Mouse (Mus musculus): ENCODE data around the gene Olfr1134. TPM values are rescaled to one million over a fixed set of nuclear protein-coding genes. Genes with fewer than 3 reads are reported as not detected.
"Not testable (repeated sequence)": the region's sequence is repeated elsewhere in the genome, so short reads cannot be mapped to it uniquely, and the experiment has no call there.

Gene Olfr1134
- polyA plus RNA-seq (2015; fragmentation: Nextera tagmentation; extraction: Ambion mirVana) = not detected in 2 replicates

DNA sequence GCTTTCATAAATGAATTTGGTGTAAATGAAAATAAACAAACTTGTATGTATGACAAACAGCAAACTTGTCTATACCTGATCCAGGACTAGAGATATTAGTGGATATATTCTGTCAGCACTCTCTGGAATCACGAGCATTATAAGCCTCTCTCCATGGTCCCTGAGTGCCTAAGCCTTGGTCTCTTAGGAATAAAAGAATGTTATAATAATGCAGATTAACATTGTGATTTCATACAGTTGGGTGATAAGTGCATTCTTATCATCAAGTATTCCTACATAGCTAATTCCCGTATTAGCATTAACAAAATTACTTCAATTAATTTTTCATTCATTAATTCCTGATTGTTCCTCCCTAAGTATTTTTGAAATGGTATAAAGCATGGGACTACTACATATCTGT, at the start of gene Olfr1134:
TSS of gene Olfr1134 (minus strand) at position 101 of the 400 bp plus-strand sequence.
- H3K4me1 ChIP-seq (ENCODE audit: control insufficient read depth, insufficient read depth, low read length) = no peaks in the 10 kb centered on the region
- no peaks in the 10 kb centered on the region for H3K9me3 ChIP-seq (replicated peaks; ENCODE audit: control insufficient read depth, low read length)

GRCm38 (mm10) chr2:87693847-87694246, 35.6 kb upstream of the Olfr1134 start, which contains the start of gene Olfr1136:
Olfr1136 (minus strand) TSS chr2:87693947.
- no peaks in the 10 kb centered on the region for H3K36me3 ChIP-seq (ENCODE audit: control insufficient read depth, insufficient read depth, low read length)
- H3K4me2 ChIP-seq (ENCODE audit: low read depth, low read length) = no peak within 1 kb of the TSS
- no peak within 1 kb of the TSS for H3K27ac ChIP-seq (ENCODE audit: low read length)
- H3K4me3 ChIP-seq (replicated peaks; ENCODE audit: low read length) = no peak within 1 kb of the TSS
- H3K9ac ChIP-seq (ENCODE audit: low read length) = no peak within 1 kb of the TSS
- no peak for ATAC-seq (ENCODE audit: insufficient read depth, low FRiP score)
- no peaks in the 10 kb centered on the region for H3K9me3 ChIP-seq (replicated peaks; ENCODE audit: control insufficient read depth, low read length)
- no peaks in the 10 kb centered on the region for H3K27me3 ChIP-seq (ENCODE audit: control insufficient read depth, insufficient read depth, low read length)
- no peaks in the 10 kb centered on the region for H3K4me1 ChIP-seq (ENCODE audit: control insufficient read depth, insufficient read depth, low read length)

More for the DNA sequence above, at the start of gene Olfr1134:
- ATAC-seq (ENCODE audit: insufficient read depth, low FRiP score) = no peak
- H3K4me2 ChIP-seq (ENCODE audit: low read depth, low read length) = no peak within 1 kb of the TSS
- 88% methylated on average over 2 of the region's 2 CpGs for WGBS
- no peaks in the 10 kb centered on the region for H3K36me3 ChIP-seq (ENCODE audit: control insufficient read depth, insufficient read depth, low read length)
- H3K27ac ChIP-seq (ENCODE audit: low read length) = no peak within 1 kb of the TSS
- no peak within 1 kb of the TSS for H3K9ac ChIP-seq (ENCODE audit: low read length)
- no peaks in the 10 kb centered on the region for H3K27me3 ChIP-seq (ENCODE audit: control insufficient read depth, insufficient read depth, low read length)
- H3K4me3 ChIP-seq (replicated peaks; ENCODE audit: low read length) = no peak within 1 kb of the TSS

DNA sequence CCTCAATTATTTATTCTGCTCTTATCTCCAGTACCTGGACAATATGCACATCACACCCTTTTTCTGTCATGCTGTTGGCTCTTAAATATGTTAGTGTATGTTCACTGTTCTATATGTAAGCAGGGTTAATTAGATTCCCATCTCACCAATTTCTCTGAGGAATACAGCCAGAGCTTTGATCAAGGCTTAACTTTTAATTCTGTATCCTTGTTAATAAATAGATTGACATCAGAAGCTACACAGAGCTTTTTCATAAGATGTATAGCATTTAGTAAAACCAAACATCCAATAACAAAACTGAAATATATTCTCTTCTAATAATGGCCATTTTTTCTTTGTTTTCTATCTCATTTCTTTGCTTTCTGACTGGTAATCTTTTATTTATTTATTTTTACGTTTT, 15.3 kb upstream of the Olfr1134 start, which contains the start of gene Olfr1135:
TSS of gene Olfr1135 (minus strand) at position 101 of the 400 bp plus-strand sequence.
- Histone ChIP-seq H3K4me2 (ENCODE audit: low read depth, low read length) (no peak within 1 kb of the TSS), H3K27me3 (ENCODE audit: control insufficient read depth, insufficient read depth, low read length) (no peaks in the 10 kb centered on the region), H3K4me1 (ENCODE audit: control insufficient read depth, insufficient read depth, low read length) (no peaks in the 10 kb centered on the region), H3K4me3 (replicated peaks; ENCODE audit: low read length) (no peak within 1 kb of the TSS), H3K27ac (ENCODE audit: low read length) (no peak within 1 kb of the TSS), H3K9me3 (replicated peaks; ENCODE audit: control insufficient read depth, low read length) (no peaks in the 10 kb centered on the region), H3K9ac (ENCODE audit: low read length) (no peak within 1 kb of the TSS), H3K36me3 (ENCODE audit: control insufficient read depth, insufficient read depth, low read length) (no peaks in the 10 kb centered on the region)
- 13% methylated on average over 1 of the region's 1 CpGs for WGBS
- ATAC-seq (ENCODE audit: insufficient read depth, low FRiP score) = no peak

- Histone ChIP-seq H3K4me3 (replicated peaks; ENCODE audit: low read length) (no peak within 1 kb of the TSS), H3K4me2 (ENCODE audit: low read depth, low read length) (no peak within 1 kb of the TSS), H3K36me3 (ENCODE audit: control insufficient read depth, insufficient read depth, low read length) (no peaks in the 10 kb centered on the region), H3K4me1 (ENCODE audit: control insufficient read depth, insufficient read depth, low read length) (no peaks in the 10 kb centered on the region), H3K27ac (ENCODE audit: low read length) (no peak within 1 kb of the TSS), H3K9ac (ENCODE audit: low read length) (no peak within 1 kb of the TSS), H3K9me3 (replicated peaks; ENCODE audit: control insufficient read depth, low read length) (no peaks in the 10 kb centered on the region), H3K27me3 (ENCODE audit: control insufficient read depth, insufficient read depth, low read length) (no peaks in the 10 kb centered on the region)
- no peak for ATAC-seq (ENCODE audit: insufficient read depth, low FRiP score)
These were observed 11.0 kb downstream of the Olfr1134 start, which contains the start of gene Olfr1133 for GRCm38 (mm10) chr2:87647274-87647673. Olfr1133 (minus strand) TSS chr2:87647374.

- H3K9me3 ChIP-seq (replicated peaks; ENCODE audit: control insufficient read depth, low read length) = no peaks in the 10 kb centered on the region
- no peak for ATAC-seq (ENCODE audit: insufficient read depth, low FRiP score)
- no peaks in the 10 kb centered on the region for H3K36me3 ChIP-seq (ENCODE audit: control insufficient read depth, insufficient read depth, low read length)
- H3K4me3 ChIP-seq (replicated peaks; ENCODE audit: low read length) = no peak overlapping the region
- H3K27me3 ChIP-seq (ENCODE audit: control insufficient read depth, insufficient read depth, low read length) = no peaks in the 10 kb centered on the region
- H3K9ac ChIP-seq (ENCODE audit: low read length) = no peak overlapping the region
- H3K27ac ChIP-seq (ENCODE audit: low read length) = no peak overlapping the region
- H3K4me2 ChIP-seq (ENCODE audit: low read depth, low read length) = no peak overlapping the region
- no peaks in the 10 kb centered on the region for H3K4me1 ChIP-seq (ENCODE audit: control insufficient read depth, insufficient read depth, low read length)
These were observed 15.8 kb downstream of the Olfr1134 start for GRCm38 (mm10) chr2:87642441-87642840.

GRCm38 (mm10) chr2:87637435-87637834, 20.8 kb downstream of the Olfr1134 start, which contains the start of gene Olfr1132:
Olfr1132 (minus strand) TSS chr2:87637535.
- H3K36me3 ChIP-seq (ENCODE audit: control insufficient read depth, insufficient read depth, low read length) = no peaks in the 10 kb centered on the region
- H3K27me3 ChIP-seq (ENCODE audit: control insufficient read depth, insufficient read depth, low read length) = no peaks in the 10 kb centered on the region
- no peak for ATAC-seq (ENCODE audit: insufficient read depth, low FRiP score)
- no peak within 1 kb of the TSS for H3K27ac ChIP-seq (ENCODE audit: low read length)
- no peak within 1 kb of the TSS for H3K9ac ChIP-seq (ENCODE audit: low read length)
- H3K4me2 ChIP-seq (ENCODE audit: low read depth, low read length) = no peak within 1 kb of the TSS
- no peaks in the 10 kb centered on the region for H3K9me3 ChIP-seq (replicated peaks; ENCODE audit: control insufficient read depth, low read length)
- no peak within 1 kb of the TSS for H3K4me3 ChIP-seq (replicated peaks; ENCODE audit: low read length)
- H3K4me1 ChIP-seq (ENCODE audit: control insufficient read depth, insufficient read depth, low read length) = no peaks in the 10 kb centered on the region

DNA sequence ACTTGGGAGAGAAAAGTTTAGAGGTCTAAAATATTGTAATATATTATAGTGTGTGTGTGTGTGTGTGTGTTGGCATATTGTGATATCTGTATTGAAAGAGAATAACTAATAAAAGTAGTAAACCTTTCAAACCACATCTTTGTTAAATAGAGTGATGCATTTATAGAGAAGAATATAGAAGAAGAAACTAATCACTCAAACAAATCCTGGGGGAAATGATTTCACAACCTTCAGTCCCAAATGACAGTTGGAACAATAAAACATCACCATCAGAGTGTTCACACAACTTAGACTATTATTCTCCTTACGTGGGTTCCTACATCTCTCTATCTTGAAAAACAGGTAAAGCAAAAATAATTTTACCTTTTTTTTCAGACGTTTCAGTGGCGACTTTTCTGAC, 31.5 kb downstream of the Olfr1134 start, which contains the start of gene Olfr1131:
TSS of gene Olfr1131 (plus strand) at position 301 of the 400 bp plus-strand sequence.
- H3K9me3 ChIP-seq (replicated peaks; ENCODE audit: control insufficient read depth, low read length) = no peaks in the 10 kb centered on the region
- ATAC-seq (ENCODE audit: insufficient read depth, low FRiP score) = no peak
- H3K36me3 ChIP-seq (ENCODE audit: control insufficient read depth, insufficient read depth, low read length) = no peaks in the 10 kb centered on the region
- H3K4me2 ChIP-seq (ENCODE audit: low read depth, low read length) = no peak within 1 kb of the TSS
- no peak within 1 kb of the TSS for H3K4me3 ChIP-seq (replicated peaks; ENCODE audit: low read length)
- no peak within 1 kb of the TSS for H3K9ac ChIP-seq (ENCODE audit: low read length)
- no peak within 1 kb of the TSS for H3K27ac ChIP-seq (ENCODE audit: low read length)
- H3K4me1 ChIP-seq (ENCODE audit: control insufficient read depth, insufficient read depth, low read length) = no peaks in the 10 kb centered on the region
- no peaks in the 10 kb centered on the region for H3K27me3 ChIP-seq (ENCODE audit: control insufficient read depth, insufficient read depth, low read length)
- WGBS = 66% methylated on average over 3 of the region's 3 CpGs

DNA sequence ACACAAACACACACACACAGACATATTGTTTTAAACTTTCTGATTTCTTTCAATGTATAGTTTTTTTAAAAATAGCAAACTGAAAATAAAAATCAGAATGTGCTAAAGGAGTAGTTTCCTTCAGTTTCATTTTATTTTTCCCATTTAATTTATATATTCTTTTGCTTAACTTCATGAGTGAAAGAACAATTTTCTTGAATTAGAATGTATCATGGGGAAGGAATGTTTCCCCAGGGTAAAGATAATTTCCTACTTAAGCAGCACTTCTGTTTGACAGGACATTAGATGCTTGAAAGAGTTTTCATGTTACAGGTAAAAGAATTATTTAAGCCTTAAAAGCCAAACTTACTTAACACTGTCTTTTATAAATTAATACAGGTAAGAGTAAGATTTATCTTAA, 52.3 kb downstream of the Olfr1134 start, which contains the start of gene Olfr1130:
TSS of gene Olfr1130 (plus strand) at position 301 of the 400 bp plus-strand sequence.
- not testable (repeated sequence) for H3K9me3 ChIP-seq (replicated peaks; ENCODE audit: control insufficient read depth, low read length); ATAC-seq (ENCODE audit: insufficient read depth, low FRiP score); H3K9ac ChIP-seq (ENCODE audit: low read length); H3K27me3 ChIP-seq (ENCODE audit: control insufficient read depth, insufficient read depth, low read length); H3K27ac ChIP-seq (ENCODE audit: low read length); H3K4me1 ChIP-seq (ENCODE audit: control insufficient read depth, insufficient read depth, low read length); H3K4me3 ChIP-seq (replicated peaks; ENCODE audit: low read length); H3K36me3 ChIP-seq (ENCODE audit: control insufficient read depth, insufficient read depth, low read length); H3K4me2 ChIP-seq (ENCODE audit: low read depth, low read length)

Measured in stomach, embryonic 16.5 days (tissue).